Mouse (Mus musculus): ENCODE measurements around the gene 3110018I06Rik. TPM values are rescaled to one million over a fixed set of nuclear protein-coding genes. Genes with fewer than 3 reads are reported as not detected.
A peak's percentile ranks its signal among the peaks of the same experiment; 100 is the strongest.

Gene 3110018I06Rik
- total RNA-seq (2021), result not detected in 2 replicates
- long read RNA-seq, experiment 1, result 0 reads
- long read RNA-seq, experiment 2, result 0 reads

- DNase-seq, result no peak
Measured at GRCm38 (mm10) chr12:107488371-107488770, at the start of gene 3110018I06Rik. Gene 3110018I06Rik (plus strand): TSS chr12:107488632.

DNA sequence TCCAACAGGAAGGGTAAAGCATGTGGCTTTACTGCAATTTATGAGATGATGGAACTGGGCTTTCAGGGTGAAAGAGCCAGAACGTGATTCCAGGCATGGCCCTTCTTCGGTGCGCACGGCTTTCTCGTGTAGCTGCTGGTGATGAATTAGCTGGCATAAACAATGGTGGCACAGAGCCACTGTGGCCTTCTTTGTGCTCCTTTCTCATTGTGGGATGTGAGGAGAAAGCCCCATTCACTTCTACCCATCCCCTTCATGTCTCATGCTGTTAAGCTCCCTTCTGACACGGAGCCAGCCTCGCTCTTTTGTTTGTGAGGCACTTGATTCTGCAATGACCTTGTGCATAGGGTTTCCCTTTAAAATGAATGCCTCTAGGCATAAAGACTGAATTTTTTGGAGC lies 43.8 kb upstream of the 3110018I06Rik start:
- no peak for DNase-seq

GRCm38 (mm10) chr12:107457835-107458234 lies 30.6 kb upstream of the 3110018I06Rik start:
- no peak for DNase-seq

DNA sequence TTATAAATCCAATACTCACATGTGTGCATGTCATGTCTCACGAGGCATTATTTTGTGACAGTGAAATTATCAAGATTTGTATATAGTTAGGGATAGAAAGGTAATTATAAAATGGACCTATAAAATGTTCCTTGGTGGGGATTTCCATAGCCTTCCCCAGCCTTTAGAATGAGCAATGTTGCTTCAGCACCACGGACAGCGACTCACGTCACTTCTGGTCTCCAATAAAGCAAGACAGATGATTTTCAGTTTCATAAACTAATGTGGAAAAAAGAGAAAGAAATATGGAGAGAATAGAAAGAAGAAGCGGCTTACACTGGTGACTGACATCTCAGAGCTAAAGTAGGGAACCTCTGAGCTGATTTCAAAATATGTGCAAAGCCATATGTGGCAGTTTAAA lies 23.7 kb upstream of the 3110018I06Rik start:
- DNase-seq, result peak; percentile 75

GRCm38 (mm10) chr12:107476441-107477291 lies 11.8 kb upstream of the 3110018I06Rik start:
- DNase-seq, result no peak

GRCm38 (mm10) chr12:107479350-107479749 lies 9.1 kb upstream of the 3110018I06Rik start:
- no peak for DNase-seq

- no peak for DNase-seq
Measured at GRCm38 (mm10) chr12:107483031-107483430, 5.4 kb upstream of the 3110018I06Rik start.

DNA sequence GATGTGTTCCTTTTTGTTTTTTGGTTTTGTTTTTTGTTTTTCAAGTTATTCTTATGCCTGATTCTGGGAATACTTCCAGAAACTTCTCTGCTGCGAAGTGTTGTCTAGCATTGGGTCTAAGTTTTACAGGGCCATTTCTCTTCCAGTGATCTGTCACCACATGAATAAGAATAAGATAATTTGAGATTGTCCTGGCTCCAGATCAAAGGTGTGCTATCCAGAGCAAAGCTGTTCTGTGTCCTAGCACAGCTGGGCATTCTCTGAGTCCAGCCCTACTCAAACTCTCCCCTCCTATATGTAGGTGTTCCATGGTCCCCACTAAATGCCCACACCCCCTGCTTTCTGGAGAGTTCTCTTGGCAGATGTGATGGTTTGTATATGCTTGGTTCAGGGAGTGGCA lies 2.9 kb downstream of the 3110018I06Rik start:
- DNase-seq, result no peak

GRCm38 (mm10) chr12:107496924-107497323 lies 8.5 kb downstream of the 3110018I06Rik start:
- no peak for DNase-seq

DNA sequence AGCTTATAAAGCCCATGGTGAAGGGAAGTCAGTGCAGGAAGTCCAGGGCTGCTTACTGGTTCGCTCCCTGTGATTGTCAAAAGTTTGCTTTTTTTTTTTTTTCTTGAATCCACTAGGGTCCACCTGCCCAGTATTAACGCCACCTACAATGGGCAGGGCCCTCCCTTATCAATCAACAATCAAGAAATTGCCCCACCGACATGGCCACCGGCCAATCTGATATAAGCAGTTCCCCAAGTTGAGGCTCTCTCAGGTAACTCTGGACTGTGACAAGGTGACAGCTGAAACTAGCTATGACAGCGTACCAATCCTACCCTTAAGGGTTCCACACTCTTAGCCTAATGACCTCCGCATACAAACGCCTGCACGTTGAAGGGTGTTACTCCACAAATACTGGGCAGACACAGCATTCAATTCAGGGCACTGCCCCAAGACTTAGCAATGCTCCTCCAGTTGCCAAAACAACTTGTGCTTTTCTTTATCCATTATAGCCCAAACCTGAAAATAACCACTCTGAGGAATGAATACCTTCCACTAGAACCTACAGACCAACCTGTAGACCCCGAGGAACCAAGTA lies 21.3 kb downstream of the 3110018I06Rik start:
- no peak for DNase-seq

DNA sequence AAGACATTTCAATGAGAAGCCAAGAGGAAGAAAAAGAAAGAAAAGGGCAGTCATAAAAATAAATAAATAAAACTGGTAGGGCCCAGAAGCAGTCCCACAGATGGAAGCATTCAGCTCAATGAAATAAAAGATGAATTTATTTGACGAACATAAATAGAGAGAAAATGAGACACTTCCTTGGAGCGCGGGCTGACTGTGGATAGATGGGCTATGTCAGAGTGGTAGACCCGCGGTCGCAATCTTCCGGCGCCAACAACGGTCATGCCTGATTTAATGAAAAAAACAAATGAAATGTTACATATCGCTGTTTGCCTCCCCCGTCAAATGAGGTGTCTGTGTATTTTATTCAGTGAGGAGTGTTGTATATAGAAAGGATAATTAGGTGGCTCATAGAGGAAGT lies 22.7 kb downstream of the 3110018I06Rik start:
- no peak for DNase-seq

- no peak for DNase-seq
Measured at GRCm38 (mm10) chr12:107516265-107517217, 28.1 kb downstream of the 3110018I06Rik start.

GRCm38 (mm10) chr12:107520941-107521340 lies 32.5 kb downstream of the 3110018I06Rik start:
- DNase-seq, result no peak

DNA sequence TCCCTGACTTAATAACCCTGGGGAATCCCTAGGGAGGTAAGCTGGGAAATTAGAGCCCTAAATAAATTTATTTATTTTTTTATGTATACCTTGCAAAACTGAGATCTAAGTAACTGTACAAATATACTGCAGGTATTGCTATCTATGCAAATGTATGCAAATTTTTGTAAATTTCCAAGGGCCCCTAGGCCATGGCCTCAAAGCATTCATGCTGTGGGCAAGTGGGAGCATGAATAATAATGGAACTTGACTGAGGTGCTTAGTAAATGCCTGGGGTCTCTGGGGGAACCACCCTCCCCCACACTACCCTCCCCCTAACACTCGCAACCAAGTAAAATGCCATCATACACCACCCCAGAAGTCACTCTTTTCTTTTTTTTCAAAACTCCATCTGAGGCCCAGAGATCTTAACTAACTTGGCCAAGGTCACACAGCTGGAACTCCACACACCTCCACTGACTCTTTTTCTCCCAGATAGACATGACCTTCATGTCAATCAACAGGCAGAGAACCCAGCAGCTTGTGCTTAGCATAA lies 40.0 kb downstream of the 3110018I06Rik start:
- no peak for DNase-seq

DNA sequence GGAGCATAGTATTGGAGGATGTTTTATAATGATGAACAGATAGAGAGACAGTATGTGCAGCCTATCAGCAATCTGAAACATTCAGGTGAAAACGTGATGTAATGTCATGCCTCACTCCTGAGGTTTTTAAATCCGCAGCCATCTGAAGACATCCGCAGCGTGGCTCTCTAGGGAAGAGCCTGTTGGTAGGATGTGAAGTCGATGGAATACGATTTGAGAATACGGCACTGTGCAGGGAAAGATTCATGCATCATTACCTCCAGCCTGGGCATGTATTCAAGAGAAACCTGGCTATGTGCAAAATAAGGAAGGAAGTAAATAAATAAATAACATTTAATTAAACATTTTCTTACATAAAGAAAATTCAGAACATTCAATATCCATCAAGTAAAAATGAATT lies 44.4 kb downstream of the 3110018I06Rik start:
- DNase-seq, result no peak
